Mouse (Mus musculus): ENCODE measurements at regions not wholly inside any gene's neighbourhood (a gene's known extent, or its start where the extent isn't known, plus 50 kb on each side); places are given as distances from the start of the nearest gene placed in this dataset.

DNA sequence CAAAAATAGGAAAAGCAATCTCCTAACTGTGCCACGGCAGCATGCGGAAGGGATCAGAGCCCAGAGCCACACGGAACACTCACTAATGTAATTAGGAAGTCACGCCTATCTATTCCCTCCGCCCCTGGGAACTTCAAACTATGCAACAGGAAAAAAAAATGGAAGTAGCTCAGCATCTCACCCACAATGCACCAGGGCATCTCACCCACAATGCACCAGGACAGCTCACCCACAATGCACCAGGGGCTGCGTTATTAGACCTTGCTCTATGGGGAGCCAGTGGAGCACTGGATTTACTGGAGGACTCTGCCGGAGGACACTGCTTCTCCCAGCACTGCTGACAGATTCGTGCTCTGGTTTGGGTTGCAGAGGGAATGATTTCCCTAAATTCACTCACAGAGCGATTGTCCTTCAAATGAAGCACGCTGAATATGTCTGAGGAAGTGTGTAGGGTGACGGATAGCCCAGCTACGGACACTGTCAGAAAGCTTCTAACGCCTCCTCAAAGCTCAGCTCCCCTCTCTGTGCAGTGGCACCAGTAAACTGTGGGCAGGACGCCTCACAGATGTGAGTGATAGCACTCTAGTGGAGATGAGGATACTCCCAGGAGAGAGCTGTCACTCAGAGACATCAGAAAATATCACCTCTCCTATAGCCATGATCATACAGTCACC lies 51.8 kb upstream of the Mbnl2 start:
- no peak overlapping the region for H3K27ac ChIP-seq (ENCODE audit: low read length)

DNA sequence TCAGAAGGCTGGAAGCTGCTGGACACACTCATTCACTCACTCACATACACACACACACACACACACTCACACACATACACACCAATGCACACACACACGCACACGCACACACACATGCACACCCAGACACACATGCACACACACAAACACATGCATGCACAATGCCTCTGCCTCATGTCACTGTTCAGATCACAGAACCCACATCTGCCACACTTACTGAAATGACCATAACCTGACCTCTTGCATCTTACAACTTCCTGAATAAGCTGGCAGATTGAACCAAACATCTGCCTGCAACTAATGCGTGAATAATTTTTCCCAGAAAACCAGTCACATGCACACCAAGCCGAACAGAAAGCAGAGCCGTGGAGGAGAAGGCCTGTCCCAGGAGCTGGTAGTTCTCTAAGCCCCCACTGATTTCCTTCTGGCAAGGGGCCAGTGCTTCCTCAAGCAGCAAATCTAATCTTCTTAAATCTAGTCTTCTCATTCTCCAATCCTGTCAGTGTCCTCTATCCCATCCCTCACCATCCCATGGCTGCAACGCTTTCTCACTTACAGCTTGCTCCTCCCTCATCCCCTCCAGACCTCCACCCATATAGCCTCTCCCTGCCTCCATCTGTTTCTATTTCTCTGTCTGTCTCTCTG lies 51.1 kb upstream of the Mbnl2 start:
- H3K27ac ChIP-seq (ENCODE audit: low read length) = no peak overlapping the region
- H3K9ac ChIP-seq (replicated peaks; ENCODE audit: low read depth, low read length) = no peak overlapping the region
- no peaks in the 10 kb centered on the region for H3K36me3 ChIP-seq (ENCODE audit: control insufficient read depth, insufficient read depth)
- H3K27me3 ChIP-seq (replicated peaks; ENCODE audit: control insufficient read depth, insufficient read depth, low read length) = no peaks in the 10 kb centered on the region
- ATAC-seq = peak; percentile 49; the same call in 1 of the 2 replicates
- 53% methylated on average over 6 of the region's 6 CpGs for WGBS
- no peak overlapping the region for H3K4me2 ChIP-seq (ENCODE audit: low read length)
- no peak overlapping the region for H3K4me3 ChIP-seq (replicated peaks; ENCODE audit: low read length)
- H3K4me1 ChIP-seq (replicated peaks; ENCODE audit: control insufficient read depth, insufficient read depth, low read length) = peaks cover 2% of the 10 kb centered on the region; the same call in 1 of the 2 replicates
- H3K9me3 ChIP-seq (ENCODE audit: control insufficient read depth, low read length) = no peaks in the 10 kb centered on the region

More for the DNA sequence above, 51.8 kb upstream of the Mbnl2 start:
- Histone ChIP-seq H3K4me1 (replicated peaks; ENCODE audit: control insufficient read depth, insufficient read depth, low read length) (peaks cover 2% of the 10 kb centered on the region; the same call in 1 of the 2 replicates), H3K4me3 (replicated peaks; ENCODE audit: low read length) (no peak overlapping the region), H3K27me3 (replicated peaks; ENCODE audit: control insufficient read depth, insufficient read depth, low read length) (no peaks in the 10 kb centered on the region), H3K4me2 (ENCODE audit: low read length) (no peak overlapping the region), H3K9ac (replicated peaks; ENCODE audit: low read depth, low read length) (no peak overlapping the region), H3K36me3 (ENCODE audit: control insufficient read depth, insufficient read depth) (no peaks in the 10 kb centered on the region), H3K9me3 (ENCODE audit: control insufficient read depth, low read length) (no peaks in the 10 kb centered on the region)
- 77% methylated on average over 14 of the region's 14 CpGs for WGBS
- no peak for ATAC-seq

DNA sequence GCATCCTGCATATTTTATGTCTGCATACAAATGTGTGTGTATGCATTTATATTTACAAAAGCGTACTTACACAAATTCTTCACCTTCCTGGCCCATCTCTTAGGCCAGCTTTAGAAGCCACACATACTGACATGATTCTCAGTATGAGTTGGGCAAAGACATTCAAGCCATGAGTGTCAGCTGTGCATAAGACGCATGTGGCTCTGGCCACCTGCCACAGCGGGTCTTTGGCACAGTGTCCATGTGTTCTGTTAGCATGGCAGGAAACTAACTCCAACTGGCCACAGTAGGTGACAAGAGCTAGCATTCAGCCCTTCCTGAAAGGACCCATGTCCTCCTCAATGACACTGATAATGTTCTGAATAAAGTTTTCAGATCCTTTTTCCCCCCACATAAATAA lies 49.8 kb upstream of the Mbnl2 start:
- no peak for ATAC-seq
- Histone ChIP-seq H3K36me3 (ENCODE audit: control insufficient read depth, insufficient read depth) (no peaks in the 10 kb centered on the region), H3K4me3 (replicated peaks; ENCODE audit: low read length) (no peak overlapping the region), H3K27me3 (replicated peaks; ENCODE audit: control insufficient read depth, insufficient read depth, low read length) (no peaks in the 10 kb centered on the region), H3K4me1 (replicated peaks; ENCODE audit: control insufficient read depth, insufficient read depth, low read length) (peaks cover 2% of the 10 kb centered on the region; the same call in 1 of the 2 replicates), H3K9ac (replicated peaks; ENCODE audit: low read depth, low read length) (no peak overlapping the region), H3K4me2 (ENCODE audit: low read length) (no peak overlapping the region), H3K27ac (ENCODE audit: low read length) (no peak overlapping the region), H3K9me3 (ENCODE audit: control insufficient read depth, low read length) (no peaks in the 10 kb centered on the region)
- 68% methylated on average over 3 of the region's 3 CpGs for WGBS
